Mouse (Mus musculus) cerebellum, postnatal 14 days (tissue): ENCODE measurements around the gene Exoc3l.

Source experiments
- DNase-seq, 2 experiments: peaks; one replicate each; pipeline ENCODE4 v3.0.0; 2021; ENCODE audit warnings: mixed read lengths in 2 of 2

The Exoc3l gene

GRCm38 (mm10) chr8:105290554-105291314 is 5.2 kb downstream of the Exoc3l start:
- peak; percentile 96 to 99 for DNase-seq

- peak; percentile 75 to 83 for DNase-seq
These were observed 6.0 kb downstream of the Exoc3l start, which contains the start of gene 4931428F04Rik for GRCm38 (mm10) chr8:105289805-105290460. 4931428F04Rik (minus strand) TSS chr8:105289864.

GRCm38 (mm10) chr8:105288958-105289732 is 6.8 kb downstream of the Exoc3l start:
- peak; percentile 99 for DNase-seq

DNA sequence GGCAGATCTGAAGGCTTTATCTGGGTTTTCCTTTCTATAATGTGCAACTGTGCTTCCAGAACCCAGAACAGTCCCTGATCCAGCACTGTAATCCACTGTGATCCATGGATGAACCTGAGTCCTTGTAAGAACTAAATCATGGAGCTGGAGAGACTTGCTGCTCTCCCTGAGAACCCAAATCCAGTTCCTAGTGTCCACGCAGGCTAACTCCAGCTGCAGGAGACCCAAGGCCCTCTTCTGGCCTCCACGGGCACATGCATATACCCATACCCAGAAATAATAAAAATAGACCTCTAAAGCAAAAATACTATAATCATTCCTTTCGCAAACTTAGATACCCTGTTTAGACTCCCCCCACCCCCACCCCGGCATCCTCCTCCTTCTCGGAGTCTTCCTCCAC is 7.7 kb downstream of the Exoc3l start:
- no peak for DNase-seq

GRCm38 (mm10) chr8:105286907-105287306 is 9.0 kb downstream of the Exoc3l start:
- DNase-seq, result no peak

- peak in 1 of 2 experiments; percentile 47 for DNase-seq
These were observed 10.4 kb downstream of the Exoc3l start for GRCm38 (mm10) chr8:105285514-105285913.

DNA sequence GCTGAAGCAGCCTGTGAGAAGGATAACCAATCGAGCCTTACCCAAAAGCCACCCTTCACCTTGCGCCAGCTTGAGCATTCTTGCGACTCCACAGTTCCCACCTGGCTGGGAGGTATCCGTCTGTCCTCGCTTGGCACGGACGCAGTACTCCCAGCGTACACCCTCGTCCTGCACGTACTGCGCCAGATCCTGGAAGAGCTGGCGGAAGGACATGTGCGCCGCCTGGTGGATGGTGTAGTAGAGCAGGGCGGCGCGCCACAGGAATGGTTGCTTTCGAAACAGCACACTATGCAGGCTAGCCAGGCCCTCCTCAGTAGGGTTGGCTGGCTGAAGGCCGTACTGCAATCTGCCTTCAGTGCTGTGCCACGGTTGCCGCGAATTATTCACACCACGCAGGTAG is 12.8 kb downstream of the Exoc3l start:
- DNase-seq, result peak; percentile 70 to 81

GRCm38 (mm10) chr8:105282239-105282638 is 13.7 kb downstream of the Exoc3l start:
- no peak for DNase-seq

DNA sequence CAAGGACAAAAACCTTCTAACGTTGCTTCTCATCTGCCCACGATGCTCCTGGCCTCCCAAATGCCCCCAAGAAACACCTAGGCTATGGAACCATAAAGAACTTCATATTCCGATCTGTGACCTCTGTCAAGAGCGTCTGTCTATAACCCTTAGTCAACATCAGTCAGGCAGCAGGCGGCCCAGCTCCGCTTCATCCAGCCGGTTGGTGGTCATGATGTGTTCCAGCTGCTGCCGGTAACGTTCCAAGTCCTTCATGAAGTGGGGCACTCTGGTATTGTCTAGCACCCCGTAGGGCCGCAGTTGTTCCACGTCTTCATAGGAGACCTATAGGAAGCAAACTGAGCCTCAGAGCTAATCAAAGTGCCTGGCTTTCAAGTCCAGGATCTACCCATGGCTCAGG is 14.1 kb downstream of the Exoc3l start:
- DNase-seq, result no peak

GRCm38 (mm10) chr8:105280567-105280966 is 15.3 kb downstream of the Exoc3l start:
- DNase-seq, result no peak

GRCm38 (mm10) chr8:105278911-105279334 is 17.0 kb downstream of the Exoc3l start:
- DNase-seq, result peak; percentile 92 to 95

- DNase-seq, result peak in 1 of 2 experiments; percentile 49
These were observed 19.4 kb downstream of the Exoc3l start for GRCm38 (mm10) chr8:105276292-105277120.

DNA sequence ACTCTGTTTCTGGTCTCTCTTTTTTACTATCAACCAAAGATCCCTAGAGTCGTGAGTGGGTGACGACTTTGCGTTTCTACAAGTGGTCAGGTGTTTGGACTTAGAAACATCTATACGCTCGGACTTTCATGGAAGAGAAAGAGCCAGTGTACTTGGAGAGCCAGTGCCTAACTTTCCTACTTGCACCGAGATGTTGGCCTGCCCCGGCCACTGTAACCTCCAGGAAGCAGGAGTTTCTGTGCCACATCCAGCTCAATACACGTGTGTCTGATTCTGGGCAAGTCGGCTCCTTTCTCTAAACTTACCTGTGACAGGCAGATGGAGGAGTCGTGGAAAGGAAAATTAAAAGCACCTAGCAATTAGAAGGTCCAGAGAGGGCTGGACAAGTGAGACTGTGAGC is 20.1 kb downstream of the Exoc3l start, which contains the start of gene Nol3:
TSS of gene Nol3 (plus strand) at position 301 of the 400 bp plus-strand sequence.
- DNase-seq, result no peak

- no peak for DNase-seq
These were observed 20.5 kb downstream of the Exoc3l start for GRCm38 (mm10) chr8:105275387-105275786.

DNA sequence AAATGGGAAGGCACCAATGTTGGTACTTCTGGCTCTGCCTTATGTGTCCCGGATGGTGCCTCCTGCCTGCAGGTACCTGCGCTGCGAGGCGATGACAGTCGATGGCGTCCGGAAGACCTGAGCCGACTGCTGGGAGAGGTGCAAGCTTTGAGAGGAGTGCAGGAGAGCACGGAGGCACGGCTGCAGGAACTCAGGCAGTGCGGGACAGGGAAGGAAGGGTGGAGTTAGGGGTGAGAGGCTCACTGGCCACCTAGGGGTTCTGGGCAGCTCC is 25.1 kb downstream of the Exoc3l start:
- DNase-seq, result no peak

GRCm38 (mm10) chr8:105270101-105270915 is 25.6 kb downstream of the Exoc3l start:
- no peak for DNase-seq

DNA sequence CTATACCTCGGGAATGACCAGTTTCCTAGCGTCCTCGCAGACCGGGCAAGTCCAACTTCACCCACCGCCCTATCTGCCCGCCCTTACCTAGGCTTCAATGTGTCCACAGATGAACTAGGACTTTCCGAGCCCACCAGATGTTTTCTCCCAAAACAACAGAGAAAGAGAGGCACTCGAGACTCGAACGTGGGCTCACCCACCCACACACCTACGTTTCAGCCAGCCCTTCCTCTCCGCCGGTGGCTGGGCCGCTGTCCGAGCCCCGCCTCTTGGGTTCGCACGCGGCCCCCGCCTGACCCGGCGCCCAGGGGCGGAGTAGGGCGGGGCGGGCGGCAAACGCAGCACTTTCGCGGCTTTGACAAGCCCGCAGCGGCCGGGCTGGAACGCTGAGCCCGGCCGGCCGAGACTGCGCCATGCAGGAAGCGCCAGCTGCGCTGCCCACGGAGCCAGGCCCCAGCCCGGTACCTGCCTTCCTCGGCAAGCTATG is 26.4 kb downstream of the Exoc3l start, which contains the start of gene Hsf4:
TSS of gene Hsf4 (plus strand) at position 341 of the 487 bp plus-strand sequence.
- DNase-seq, result no peak

DNA sequence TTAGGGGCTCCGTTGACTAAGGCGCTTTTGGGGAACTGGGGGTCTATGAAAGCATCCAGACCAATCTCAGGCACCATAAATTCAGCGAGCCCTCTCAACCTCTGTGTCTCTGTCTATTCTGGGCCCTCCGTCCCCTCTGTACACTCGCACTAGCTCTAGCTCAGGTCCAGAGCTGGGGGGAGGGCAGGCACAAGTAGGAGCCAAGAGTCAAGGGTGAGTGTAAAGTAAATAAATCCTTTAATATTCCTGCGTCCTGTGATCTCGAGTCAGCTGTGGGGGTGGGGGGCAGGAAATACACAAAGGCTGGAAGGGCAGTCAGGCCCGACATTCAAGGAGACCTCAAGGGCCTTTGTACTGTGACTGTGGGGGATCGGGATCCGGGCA is 26.8 kb downstream of the Exoc3l start:
- DNase-seq, result no peak

- DNase-seq, result peak; percentile 72 to 74
These were observed 27.4 kb downstream of the Exoc3l start for GRCm38 (mm10) chr8:105268342-105269074.

- no peak for DNase-seq
These were observed 29.1 kb downstream of the Exoc3l start for GRCm38 (mm10) chr8:105266775-105267174.

- no peak for DNase-seq
These were observed 30.8 kb downstream of the Exoc3l start for GRCm38 (mm10) chr8:105265128-105265527.
